Mouse (Mus musculus) layer of hippocampus, adult 2 months (tissue): ENCODE results near the gene Tppp3. TPM values are rescaled to one million over a fixed set of nuclear protein-coding genes. Genes with fewer than 3 reads are reported as not detected.

ENCODE experiments used
- DNase-seq, 2 experiments: peaks; one replicate each; pipeline ENCODE4 v3.0.0; 2022; ENCODE audit warnings: low spot score in 2 of 2
- H3K27ac ChIP-seq: fragments of 200-600 bp; 2 replicates; pipeline ENCODE4 v1.8.1; 2022
- H3K4me3 ChIP-seq: fragments of 200-600 bp; 2 replicates; pipeline ENCODE4 v1.8.1; 2022; ENCODE audit warnings: mild to moderate bottlenecking
- CTCF ChIP-seq: fragments of 200-600 bp; conservative IDR thresholded peaks from 2 replicates; pipeline ENCODE4 v1.8.1; 2022; ENCODE audit warnings: antibody characterized with exemption, mild to moderate bottlenecking, moderate library complexity
- total RNA-seq, 2 experiments: library from RNA; stranded (reverse); gene quantifications; 2 replicates each; pipeline ENCODE4 v1.2.3; 2021

The Tppp3 gene
- total RNA-seq, 2 experiments from 2014 or later, result 36.5 to 36.8 TPM

- DNase-seq, result no peak
- no peak for TF ChIP-seq CTCF
- Histone ChIP-seq H3K27ac (peak overlapping the region; percentile 15; the same call in 1 of the 2 replicates), H3K4me3 (no peak overlapping the region)
Measured at GRCm38 (mm10) chr8:105504617-105505016, 33.3 kb upstream of the Tppp3 start.

DNA sequence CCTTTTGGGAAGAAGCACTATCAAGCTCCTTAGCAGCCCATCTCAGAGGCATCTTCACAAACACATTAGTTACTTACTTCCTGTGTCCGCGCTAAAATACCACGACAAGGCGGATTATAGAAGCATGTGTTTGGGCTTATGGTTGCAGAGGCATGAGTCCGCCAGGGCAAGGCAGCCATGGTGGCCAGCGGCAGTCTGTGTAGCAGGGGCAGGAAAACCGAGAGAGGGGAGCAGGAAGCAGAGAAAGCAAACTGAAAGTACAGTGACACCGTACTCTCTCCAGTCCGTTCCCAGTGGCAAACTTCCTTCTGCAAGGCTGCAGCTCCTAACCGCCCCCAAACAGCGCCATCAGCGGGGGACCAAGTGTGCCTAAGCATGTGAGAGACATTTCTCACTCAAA is 28.5 kb upstream of the Tppp3 start:
- Histone ChIP-seq H3K4me3 (no peak overlapping the region), H3K27ac (no peak overlapping the region)
- TF ChIP-seq CTCF, result no peak
- DNase-seq, result no peak

- peak within 1 kb of the TSS; percentile 91 for H3K4me3 ChIP-seq
- peak within 1 kb of the TSS; percentile 97 for H3K27ac ChIP-seq
- peak; percentile 80 for TF ChIP-seq CTCF
- peak; percentile 76 to 93 for DNase-seq
Measured at GRCm38 (mm10) chr8:105496439-105497180, 25.3 kb upstream of the Tppp3 start, which contains the start of gene Zdhhc1. Gene Zdhhc1, minus strand, starts transcription at chr8:105496902.

DNA sequence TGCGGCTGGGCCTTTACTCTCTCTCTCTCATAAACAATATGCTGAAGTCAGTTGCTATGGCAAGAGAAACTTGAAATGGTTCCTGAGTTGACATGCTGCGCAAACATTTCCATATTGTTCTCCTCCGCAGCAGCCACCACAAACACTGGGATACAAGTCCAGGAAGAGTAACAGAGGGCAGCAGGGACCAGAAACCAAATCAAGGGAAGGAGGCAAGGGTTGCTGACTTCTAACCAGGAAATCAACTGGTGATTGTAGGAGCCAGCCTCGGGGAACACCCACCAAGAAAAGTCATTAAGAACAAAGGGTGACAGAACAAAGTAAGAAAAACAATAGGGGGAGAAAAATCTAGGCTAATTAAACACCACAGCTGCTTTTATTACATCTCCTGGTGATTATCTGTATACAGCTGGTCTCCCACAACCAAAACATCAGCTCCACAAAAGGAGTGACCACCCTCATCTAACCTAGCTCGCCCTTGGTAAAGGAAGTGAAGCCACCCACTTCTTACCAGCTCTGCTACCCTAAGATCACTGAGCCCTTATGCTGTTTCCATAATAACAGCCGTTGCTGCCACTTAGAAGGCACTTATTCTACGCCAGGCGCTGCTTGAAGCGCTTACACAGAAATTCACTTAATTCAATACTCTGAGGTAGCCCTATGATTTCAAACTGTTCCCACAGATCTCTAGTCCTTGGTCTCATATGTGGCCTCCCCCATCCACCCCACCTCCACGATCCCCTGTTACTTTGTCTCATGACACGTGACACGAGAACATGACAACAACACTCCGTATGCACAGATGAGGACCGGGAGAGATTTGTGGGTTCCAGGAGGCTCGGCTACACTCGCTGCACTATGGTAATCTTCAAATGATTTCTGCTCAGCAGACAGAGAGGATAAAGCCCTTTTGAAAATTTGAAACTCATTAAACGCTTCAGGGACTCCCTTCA is 24.3 kb upstream of the Tppp3 start:
- peak in 1 of 2 experiments; percentile 29 for DNase-seq
- no peak for TF ChIP-seq CTCF
- peak overlapping the region; percentile 91 for H3K4me3 ChIP-seq
- H3K27ac ChIP-seq, result peak overlapping the region; percentile 97

DNA sequence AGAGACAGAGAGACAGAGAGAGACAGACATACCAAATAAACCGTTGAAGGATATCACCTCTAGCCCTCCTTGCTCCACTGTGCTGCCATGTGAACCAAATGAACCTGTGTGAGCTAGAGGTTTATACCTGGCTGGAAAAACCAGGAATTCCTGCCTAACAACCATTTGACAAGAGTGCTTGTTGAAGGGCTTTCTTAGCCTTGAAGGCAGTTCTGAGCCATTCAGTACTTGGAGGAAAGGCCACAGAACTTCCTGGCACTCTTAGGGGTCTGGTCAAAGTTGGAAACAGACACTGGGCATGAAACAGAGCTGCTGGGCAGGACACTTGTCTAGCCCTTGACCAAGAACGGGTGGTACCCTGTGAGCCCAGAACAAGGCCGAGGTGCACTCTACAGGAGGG is 23.2 kb upstream of the Tppp3 start:
- TF ChIP-seq CTCF, result no peak
- H3K27ac ChIP-seq, result no peak overlapping the region
- H3K4me3 ChIP-seq, result no peak overlapping the region
- DNase-seq, result no peak

DNA sequence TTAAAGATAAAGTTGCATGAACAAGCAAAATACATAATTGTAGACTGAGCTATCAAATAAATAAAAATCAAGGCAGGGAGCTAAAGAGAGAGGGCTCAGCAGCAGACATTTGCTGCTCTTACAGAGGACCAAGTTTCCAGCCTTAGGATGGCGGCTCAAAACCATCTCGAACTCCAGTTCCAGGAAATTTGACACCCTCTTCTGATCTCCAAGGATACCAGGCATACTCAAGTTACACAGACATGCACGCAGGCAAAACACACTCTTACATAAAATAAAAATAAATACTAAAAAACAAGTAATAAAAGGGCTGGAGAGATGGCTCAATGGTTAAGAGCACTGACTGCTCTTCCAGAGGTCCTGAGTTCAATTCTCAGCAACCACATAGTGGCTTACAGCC is 22.2 kb upstream of the Tppp3 start:
- TF ChIP-seq CTCF, result no peak
- Histone ChIP-seq H3K4me3 (no peak overlapping the region), H3K27ac (no peak overlapping the region)
- DNase-seq, result no peak

- DNase-seq, result no peak
- TF ChIP-seq CTCF, result no peak
- Histone ChIP-seq H3K27ac (no peak overlapping the region), H3K4me3 (no peak overlapping the region)
Measured at GRCm38 (mm10) chr8:105489281-105489680, 18.0 kb upstream of the Tppp3 start.

DNA sequence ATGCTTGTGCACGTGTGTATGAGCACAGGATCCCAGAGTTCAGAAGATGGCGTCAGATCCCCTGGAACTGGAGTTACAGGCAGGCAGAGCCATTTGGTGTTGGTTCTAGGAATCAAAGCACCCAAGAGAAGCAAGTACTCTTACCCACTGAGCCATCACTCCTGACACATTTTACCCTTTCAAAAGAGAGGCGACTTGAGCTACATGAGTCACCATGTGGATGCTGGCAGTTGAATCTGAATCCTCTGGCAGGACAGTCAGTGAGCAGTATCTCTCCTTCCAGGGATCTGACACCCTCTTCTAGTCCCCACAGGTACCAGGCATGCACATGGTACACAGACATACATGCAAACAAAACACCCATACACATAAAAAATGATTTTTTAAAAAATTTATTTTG is 16.8 kb upstream of the Tppp3 start:
- DNase-seq, result no peak
- TF ChIP-seq CTCF, result no peak
- H3K27ac ChIP-seq, result no peak overlapping the region
- no peak overlapping the region for H3K4me3 ChIP-seq

DNA sequence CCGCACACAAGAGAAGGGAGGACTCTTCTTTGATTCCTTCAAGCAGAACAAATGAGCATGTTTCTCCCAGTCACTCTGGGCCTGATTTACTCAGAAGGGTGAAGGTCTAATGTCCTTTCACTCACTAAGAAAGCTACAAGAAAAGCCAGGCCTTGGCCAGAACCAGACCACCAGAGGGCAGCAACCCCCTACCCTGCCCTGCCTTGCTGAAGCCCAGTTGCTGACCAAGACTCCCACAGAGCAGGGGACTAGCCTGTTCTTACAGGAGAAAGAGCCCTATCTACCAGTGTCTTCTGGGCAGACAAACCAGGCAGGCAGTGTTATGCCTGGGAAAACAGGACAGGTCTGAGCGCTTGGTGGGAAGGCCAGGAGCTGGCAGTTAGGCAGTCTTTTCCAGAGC is 13.1 kb upstream of the Tppp3 start:
- Histone ChIP-seq H3K4me3 (no peak overlapping the region), H3K27ac (no peak overlapping the region)
- no peak for DNase-seq
- TF ChIP-seq CTCF, result peak; percentile 71

DNA sequence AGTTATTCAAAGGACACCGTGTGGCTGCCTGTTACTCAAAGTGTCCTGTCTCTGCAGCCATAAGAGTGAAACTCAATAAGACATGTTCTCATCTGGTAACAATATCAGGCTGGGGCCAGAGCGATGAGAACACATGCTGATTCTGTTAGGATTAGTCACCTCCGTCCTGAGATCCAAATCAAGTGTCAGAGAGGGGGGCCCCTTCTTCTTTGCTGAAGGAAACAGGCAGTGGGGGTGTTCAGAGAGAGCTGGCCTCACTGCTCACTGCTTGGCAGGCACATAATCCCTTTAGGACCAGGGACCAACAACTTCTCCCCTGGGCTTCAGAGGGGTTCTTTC is 12.7 kb upstream of the Tppp3 start:
- Histone ChIP-seq H3K27ac (no peak overlapping the region), H3K4me3 (no peak overlapping the region)
- TF ChIP-seq CTCF, result no peak
- no peak for DNase-seq

GRCm38 (mm10) chr8:105483212-105484029 is 12.1 kb upstream of the Tppp3 start:
- no peak for DNase-seq
- peak; percentile 76 for TF ChIP-seq CTCF
- Histone ChIP-seq H3K4me3 (no peak overlapping the region), H3K27ac (no peak overlapping the region)

DNA sequence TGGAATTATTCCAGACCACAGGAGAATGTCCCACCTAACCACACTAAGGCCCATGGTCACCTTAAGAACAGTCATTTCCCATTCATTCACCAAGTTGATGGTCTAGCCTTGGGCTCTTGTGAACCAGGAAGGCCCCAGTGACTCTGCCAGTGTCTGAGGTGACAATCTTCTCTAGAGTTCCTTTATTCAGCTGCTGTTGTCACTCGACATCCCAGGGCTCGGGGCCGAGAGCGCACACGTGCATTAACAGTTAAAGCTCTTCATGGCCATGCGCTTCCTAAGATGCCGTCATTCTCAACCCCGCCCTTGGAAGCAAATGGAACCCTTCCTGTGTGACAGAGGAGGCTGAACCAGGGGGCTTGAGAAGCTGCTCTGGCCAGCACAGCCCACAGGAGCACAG is 10.8 kb upstream of the Tppp3 start:
- Histone ChIP-seq H3K27ac (no peak overlapping the region), H3K4me3 (no peak overlapping the region)
- TF ChIP-seq CTCF, result no peak
- no peak for DNase-seq

GRCm38 (mm10) chr8:105481453-105481852 is 10.1 kb upstream of the Tppp3 start:
- Histone ChIP-seq H3K27ac (no peak overlapping the region), H3K4me3 (no peak overlapping the region)
- DNase-seq, result no peak
- peak; percentile 76 for TF ChIP-seq CTCF
